11 mouse cellular contexts compared by ENCODE assay signal in genomic region chr2:4508959-4509615, GRCm38 (mm10).
A peak's percentile ranks its signal among the peaks of the same experiment; 100 is the strongest.
DNase-seq lines count a peak whose midpoint lies in the region; ATAC-seq and TF ChIP-seq lines count a peak whose summit lies in the region.
"Had no signal": no experiment of that assay in that cellular context is flagged by ENCODE, and none has a peak within 500 bp of the region (broad histone marks: within the 10 kb centered on the region; RNA-seq: fewer than 3 reads in every experiment).

No protein-coding gene starts in this region.

- no peak overlapping the region for H3K4me3 ChIP-seq in heart, embryonic 15.5 days
- no peak overlapping the region for H3K4me3 ChIP-seq in heart, adult 2 months
- no peak overlapping the region for H3K4me3 ChIP-seq in midbrain, embryonic 15.5 days
- no peak overlapping the region for H3K4me3 ChIP-seq in midbrain, embryonic 11.5 days (ENCODE audit: low read depth, low read length)
- H3K4me3 ChIP-seq in kidney, embryonic 15.5 days (replicated peaks), result no peak overlapping the region
- H3K4me3 ChIP-seq: embryonic facial prominence, embryonic 12.5 days had no signal

- ATAC-seq in heart, embryonic 15.5 days (replicated peaks; ENCODE audit: insufficient number of reproducible peaks, insufficient read depth, low FRiP score, low read depth), result no peak
- ATAC-seq in midbrain, embryonic 15.5 days (replicated peaks), result no peak
- no peak for ATAC-seq in midbrain, embryonic 11.5 days (ENCODE audit: low FRiP score)
- no peak for ATAC-seq in kidney, embryonic 15.5 days (replicated peaks; ENCODE audit: low FRiP score)

- peaks cover 32% of the 10 kb centered on the region for H3K4me1 ChIP-seq in heart, embryonic 15.5 days (replicated peaks)
- H3K4me1 ChIP-seq in heart, adult 2 months (ENCODE audit: control insufficient read depth, insufficient read depth, low read length), result peaks cover 8% of the 10 kb centered on the region
- H3K4me1 ChIP-seq in midbrain, embryonic 15.5 days, result peaks cover 20% of the 10 kb centered on the region
- no peaks in the 10 kb centered on the region for H3K4me1 ChIP-seq in midbrain, embryonic 11.5 days (ENCODE audit: control insufficient read depth, insufficient read depth, low read length)
- H3K4me1 ChIP-seq in kidney, embryonic 15.5 days, result peaks cover 47% of the 10 kb centered on the region

- peak overlapping the region; percentile 32; the same call in 1 of the 2 replicates for H3K27ac ChIP-seq in heart, embryonic 15.5 days
- H3K27ac ChIP-seq in heart, adult 2 months, result no peak overlapping the region; the same call in 1 of the 2 replicates
- peak overlapping the region; percentile 23; the same call in 1 of the 2 replicates for H3K27ac ChIP-seq in midbrain, embryonic 15.5 days
- no peak overlapping the region for H3K27ac ChIP-seq in midbrain, embryonic 11.5 days (ENCODE audit: low read depth, low read length)
- peak overlapping the region; percentile 80 for H3K27ac ChIP-seq in kidney, embryonic 15.5 days
- H3K27ac ChIP-seq: embryonic facial prominence, embryonic 12.5 days had no signal

- WGBS in heart, embryonic 15.5 days, result 63% methylated on average over 10 of the region's 10 CpGs
- 52% methylated on average over 10 of the region's 10 CpGs for WGBS in heart, adult 2 months
- 80% methylated on average over 10 of the region's 10 CpGs for WGBS in midbrain, embryonic 15.5 days
- WGBS in midbrain, embryonic 11.5 days, result 92% methylated on average over 10 of the region's 10 CpGs
- 68% methylated on average over 10 of the region's 10 CpGs for WGBS in kidney, embryonic 15.5 days

- H3K9ac ChIP-seq in heart, embryonic 15.5 days, result no peak overlapping the region
- H3K9ac ChIP-seq in heart, adult 2 months (ENCODE audit: low read depth, low read length), result no peak overlapping the region
- no peak overlapping the region for H3K9ac ChIP-seq in midbrain, embryonic 15.5 days
- H3K9ac ChIP-seq in midbrain, embryonic 11.5 days (ENCODE audit: low read length), result no peak overlapping the region
- H3K9ac ChIP-seq in kidney, embryonic 15.5 days, result no peak overlapping the region
- H3K9ac ChIP-seq: embryonic facial prominence, embryonic 12.5 days had no signal

- TF ChIP-seq POLR2A in heart, adult 2 months (IDR thresholded peaks at IDR 0.05; ENCODE audit: insufficient read depth, low read depth, low read length), result no peak

- TF ChIP-seq EP300 in heart, adult 2 months (IDR thresholded peaks at IDR 0.05; ENCODE audit: insufficient read depth, low read depth, low read length), result no peak

- intact Hi-C loops in heart, adult 2 months (cut with DNase I), result no loop called here

- no peak overlapping the region for H3K4me2 ChIP-seq in heart, embryonic 15.5 days
- no peak overlapping the region for H3K4me2 ChIP-seq in midbrain, embryonic 15.5 days
- H3K4me2 ChIP-seq in midbrain, embryonic 11.5 days, result no peak overlapping the region
- H3K4me2 ChIP-seq in kidney, embryonic 15.5 days, result peak overlapping the region; percentile 40; the same call in 1 of the 2 replicates
- H3K4me2 ChIP-seq: embryonic facial prominence, embryonic 12.5 days had no signal

- H3K9me3 ChIP-seq in heart, embryonic 15.5 days (replicated peaks), result no peaks in the 10 kb centered on the region
- no peaks in the 10 kb centered on the region for H3K9me3 ChIP-seq in midbrain, embryonic 15.5 days
- no peaks in the 10 kb centered on the region for H3K9me3 ChIP-seq in midbrain, embryonic 11.5 days (ENCODE audit: control insufficient read depth, low read length)
- no peaks in the 10 kb centered on the region for H3K9me3 ChIP-seq in kidney, embryonic 15.5 days (replicated peaks)
- H3K9me3 ChIP-seq: embryonic facial prominence, embryonic 12.5 days had no signal

- no peaks in the 10 kb centered on the region for H3K27me3 ChIP-seq in heart, embryonic 15.5 days
- H3K27me3 ChIP-seq in heart, adult 2 months (ENCODE audit: control insufficient read depth, insufficient read depth, low read length), result no peaks in the 10 kb centered on the region
- no peaks in the 10 kb centered on the region for H3K27me3 ChIP-seq in midbrain, embryonic 15.5 days (replicated peaks)
- H3K27me3 ChIP-seq in midbrain, embryonic 11.5 days (ENCODE audit: control insufficient read depth, insufficient read depth, low read length), result no peaks in the 10 kb centered on the region
- no peaks in the 10 kb centered on the region for H3K27me3 ChIP-seq in kidney, embryonic 15.5 days
- H3K27me3 ChIP-seq: embryonic facial prominence, embryonic 12.5 days had no signal

- no peaks in the 10 kb centered on the region for H3K36me3 ChIP-seq in heart, embryonic 15.5 days
- no peaks in the 10 kb centered on the region for H3K36me3 ChIP-seq in heart, adult 2 months (ENCODE audit: control insufficient read depth, insufficient read depth, low read length)
- H3K36me3 ChIP-seq in midbrain, embryonic 15.5 days (replicated peaks), result no peaks in the 10 kb centered on the region; the same call in 1 of the 2 replicates
- no peaks in the 10 kb centered on the region for H3K36me3 ChIP-seq in midbrain, embryonic 11.5 days (ENCODE audit: control insufficient read depth, insufficient read depth, low read length)
- 0 out of 2 replicates have a peak, but pooled peaks cover 5% of the 10 kb centered on the region for H3K36me3 ChIP-seq in kidney, embryonic 15.5 days

- no peak for TF ChIP-seq CTCF in heart, adult 2 months (IDR thresholded peaks at IDR 0.05)

- no peak for DNase-seq in heart, adult 2 months
- DNase-seq in midbrain, embryonic 11.5 days (ENCODE audit: low spot score, missing footprints), result no peak
- peak; percentile 63 for DNase-seq in yolk sac, embryonic 10.5 days (ENCODE audit: low spot score)
- no peak for DNase-seq in layer of hippocampus, adult 9-10 months (ENCODE audit: low spot score)
- no peak for DNase-seq in adrenal gland, adult 2 months
- DNase-seq: cerebellum, adult 11 months; heart, postnatal 4 days had no signal

- H3K79me2 ChIP-seq in heart, adult 2 months (replicated peaks; ENCODE audit: control insufficient read depth, insufficient read depth, low read length), result no peaks in the 10 kb centered on the region

Comparison
In these comparisons a context has a peak if more than half of its experiments do, and no peak if none do; other contexts are left out.
1. H3K27ac ChIP-seq: peak in heart, embryonic 15.5 days (single experiment), midbrain, embryonic 15.5 days (single experiment) and kidney, embryonic 15.5 days (single experiment); none in heart, adult 2 months (single experiment) and midbrain, embryonic 11.5 days (single experiment).